Mouse (Mus musculus) cerebellum, adult 9-10 months (tissue): Measurements from ENCODE around the gene Mtss1l.

ENCODE experiments used
- DNase-seq: peaks from one replicate; pipeline ENCODE4 v3.0.0; 2022

Gene Mtss1l

GRCm38 (mm10) chr8:110720685-110721598, at the start of gene Mtss1l:
TSS of gene Mtss1l (plus strand) at chr8:110721476.
- peak; percentile 82 for DNase-seq

GRCm38 (mm10) chr8:110672133-110672532, 49.1 kb upstream of the Mtss1l start:
- DNase-seq: no peak

- DNase-seq: no peak
Measured at GRCm38 (mm10) chr8:110673168-110673567, 48.1 kb upstream of the Mtss1l start.

GRCm38 (mm10) chr8:110674589-110674988, 46.7 kb upstream of the Mtss1l start:
- peak; percentile 70 for DNase-seq

- DNase-seq: no peak
Measured at GRCm38 (mm10) chr8:110676702-110677101, 44.6 kb upstream of the Mtss1l start.

GRCm38 (mm10) chr8:110677174-110677660, 44.1 kb upstream of the Mtss1l start:
- DNase-seq: no peak

- no peak for DNase-seq
Measured at GRCm38 (mm10) chr8:110678989-110679388, 42.3 kb upstream of the Mtss1l start.

GRCm38 (mm10) chr8:110687726-110688125, 33.5 kb upstream of the Mtss1l start:
- peak; percentile 60 for DNase-seq

- no peak for DNase-seq
Measured at GRCm38 (mm10) chr8:110689961-110690360, 31.3 kb upstream of the Mtss1l start.

GRCm38 (mm10) chr8:110694226-110694625, 27.1 kb upstream of the Mtss1l start:
- DNase-seq: peak; percentile 49

- peak; percentile 79 for DNase-seq
Measured at GRCm38 (mm10) chr8:110694826-110695225, 26.4 kb upstream of the Mtss1l start.

- peak; percentile 79 for DNase-seq
Measured at GRCm38 (mm10) chr8:110695431-110695830, 25.8 kb upstream of the Mtss1l start.

GRCm38 (mm10) chr8:110696051-110696450, 25.2 kb upstream of the Mtss1l start:
- DNase-seq: peak; percentile 36

GRCm38 (mm10) chr8:110697571-110697970, 23.7 kb upstream of the Mtss1l start:
- DNase-seq: no peak

- no peak for DNase-seq
Measured at GRCm38 (mm10) chr8:110698098-110698497, 23.2 kb upstream of the Mtss1l start.

GRCm38 (mm10) chr8:110699501-110699900, 21.8 kb upstream of the Mtss1l start:
- no peak for DNase-seq

- DNase-seq: no peak
Measured at GRCm38 (mm10) chr8:110700561-110700960, 20.7 kb upstream of the Mtss1l start.

- DNase-seq: peak; percentile 37
Measured at GRCm38 (mm10) chr8:110702636-110703459, 18.4 kb upstream of the Mtss1l start.

- peak; percentile 58 for DNase-seq
Measured at GRCm38 (mm10) chr8:110703460-110704061, 17.7 kb upstream of the Mtss1l start.

GRCm38 (mm10) chr8:110704103-110704502, 17.2 kb upstream of the Mtss1l start:
- peak; percentile 57 for DNase-seq

- DNase-seq: peak; percentile 93
Measured at GRCm38 (mm10) chr8:110705391-110706287, 15.6 kb upstream of the Mtss1l start.
